Mouse (Mus musculus) heart, embryonic 12.5 days (tissue): ENCODE measurements around the gene Plxnb1. TPM values are rescaled to one million over a fixed set of nuclear protein-coding genes. Genes with fewer than 3 reads are reported as not detected.

Experiments used
- ATAC-seq: fragments of 200-750 bp; cut with Nextera tagmentation; 2 replicates; pipeline ENCODE4 v1.8.0; 2017; ENCODE audit warnings: moderate TSS enrichment, moderate library complexity; ENCODE audit not compliant: insufficient number of reproducible peaks, low FRiP score
- H3K27ac ChIP-seq: fragments of 300-500 bp; sonication (generic); 2 replicates; pipeline ENCODE4 v1.5.1; 2016; ENCODE audit warnings: mild to moderate bottlenecking, moderate library complexity; ENCODE audit not compliant: poor library complexity, severe bottlenecking
- H3K27me3 ChIP-seq: fragments of 300-500 bp; sonication (generic); replicated peaks from 2 replicates; pipeline ENCODE4 v1.6.1; 2016; ENCODE audit warnings: mild to moderate bottlenecking, moderate library complexity
- H3K36me3 ChIP-seq: fragments of 300-500 bp; sonication (generic); 2 replicates; pipeline ENCODE4 v1.6.1; 2016; ENCODE audit warnings: mild to moderate bottlenecking, moderate library complexity
- H3K4me1 ChIP-seq: fragments of 300-500 bp; sonication (generic); replicated peaks from 2 replicates; pipeline ENCODE4 v1.6.1; 2016; ENCODE audit warnings: mild to moderate bottlenecking
- H3K4me2 ChIP-seq: fragments of 300-500 bp; sonication (generic); 2 replicates; pipeline ENCODE4 v1.6.1; 2016; ENCODE audit warnings: mild to moderate bottlenecking, moderate library complexity
- H3K4me3 ChIP-seq: fragments of 300-500 bp; sonication (generic); 2 replicates; pipeline ENCODE4 v1.5.1; 2016; ENCODE audit warnings: mild to moderate bottlenecking
- H3K9ac ChIP-seq: fragments of 300-500 bp; sonication (generic); 2 replicates; pipeline ENCODE4 v1.6.1; 2016; ENCODE audit warnings: mild to moderate bottlenecking, moderate library complexity
- H3K9me3 ChIP-seq: fragments of 300-500 bp; sonication (generic); replicated peaks from 2 replicates; pipeline ENCODE4 v1.6.1; 2016; ENCODE audit warnings: mild to moderate bottlenecking, moderate library complexity
- WGBS: fragments of 180-500 bp; shearing (Covaris S2); methylation state at CpG from one replicate; pipeline ENCODE4 v1.1.7; 2016; 5-methylcytosine and 5-hydroxymethylcytosine counted together
- polyA plus RNA-seq: library from polyadenylated mRNA; unstranded; fragments of >200 nt; fragmentation: Nextera tagmentation; extraction: Ambion mirVana; gene quantifications from 2 replicates; pipeline ENCODE4 v1.2.1, GENCODE M21; 2016

Gene Plxnb1
- polyA plus RNA-seq, 1 experiment from 2014 or later: 11.1 TPM

- no peak overlapping the region for H3K4me2 ChIP-seq
- no peaks in the 10 kb centered on the region for H3K9me3 ChIP-seq
- no peak for ATAC-seq
- H3K27ac ChIP-seq: no peak overlapping the region
- H3K36me3 ChIP-seq: peaks cover 83% of the 10 kb centered on the region
- peaks cover 46% of the 10 kb centered on the region for H3K4me1 ChIP-seq
- peak overlapping the region; percentile 24; the same call in 1 of the 2 replicates for H3K9ac ChIP-seq
- 87% methylated on average over 9 of the region's 9 CpGs for WGBS
- no peaks in the 10 kb centered on the region for H3K27me3 ChIP-seq
- H3K4me3 ChIP-seq: no peak overlapping the region
These were observed 8.9 kb downstream of the Plxnb1 start for GRCm38 (mm10) chr9:109104083-109104482.

GRCm38 (mm10) chr9:109105011-109105410 lies 9.8 kb downstream of the Plxnb1 start:
- H3K4me2 ChIP-seq: no peak overlapping the region
- H3K9me3 ChIP-seq: no peaks in the 10 kb centered on the region
- peak overlapping the region; percentile 16; the same call in 1 of the 2 replicates for H3K27ac ChIP-seq
- no peak overlapping the region for H3K4me3 ChIP-seq
- H3K9ac ChIP-seq: no peak overlapping the region
- peaks cover 92% of the 10 kb centered on the region for H3K36me3 ChIP-seq
- peaks cover 37% of the 10 kb centered on the region for H3K4me1 ChIP-seq
- ATAC-seq: peak; percentile 33; the same call in 1 of the 2 replicates
- no peaks in the 10 kb centered on the region for H3K27me3 ChIP-seq
- WGBS: 67% methylated on average over 12 of the region's 12 CpGs

- ATAC-seq: no peak
- WGBS: 89% methylated on average over 12 of the region's 12 CpGs
- no peak overlapping the region for H3K4me2 ChIP-seq
- peaks cover 32% of the 10 kb centered on the region for H3K4me1 ChIP-seq
- peaks cover 92% of the 10 kb centered on the region for H3K36me3 ChIP-seq
- H3K27me3 ChIP-seq: no peaks in the 10 kb centered on the region
- no peak overlapping the region for H3K4me3 ChIP-seq
- no peak overlapping the region for H3K9ac ChIP-seq
- no peak overlapping the region for H3K27ac ChIP-seq
- no peaks in the 10 kb centered on the region for H3K9me3 ChIP-seq
These were observed 10.5 kb downstream of the Plxnb1 start for GRCm38 (mm10) chr9:109105648-109106047.

- Histone ChIP-seq H3K4me1 (peaks cover 29% of the 10 kb centered on the region), H3K9me3 (no peaks in the 10 kb centered on the region), H3K36me3 (peaks cover 97% of the 10 kb centered on the region), H3K27ac (no peak overlapping the region), H3K4me3 (no peak overlapping the region), H3K9ac (no peak overlapping the region), H3K27me3 (no peaks in the 10 kb centered on the region), H3K4me2 (no peak overlapping the region)
- ATAC-seq: no peak
- 86% methylated on average over 5 of the region's 6 CpGs for WGBS
These were observed 12.2 kb downstream of the Plxnb1 start for GRCm38 (mm10) chr9:109107341-109107740.

- Histone ChIP-seq H3K27me3 (no peaks in the 10 kb centered on the region), H3K36me3 (peaks cover 100% of the 10 kb centered on the region), H3K4me1 (peaks cover 3% of the 10 kb centered on the region), H3K4me2 (no peak overlapping the region), H3K27ac (no peak overlapping the region), H3K4me3 (no peak overlapping the region), H3K9ac (no peak overlapping the region), H3K9me3 (no peaks in the 10 kb centered on the region)
- 88% methylated on average over 11 of the region's 11 CpGs for WGBS
- no peak for ATAC-seq
These were observed 15.1 kb downstream of the Plxnb1 start for GRCm38 (mm10) chr9:109110240-109110639.

- Histone ChIP-seq H3K9ac (no peak overlapping the region), H3K4me1 (no peaks in the 10 kb centered on the region), H3K27me3 (no peaks in the 10 kb centered on the region), H3K27ac (no peak overlapping the region), H3K4me3 (no peak overlapping the region), H3K9me3 (no peaks in the 10 kb centered on the region), H3K4me2 (no peak overlapping the region), H3K36me3 (peaks cover 100% of the 10 kb centered on the region)
- ATAC-seq: no peak
- WGBS: 79% methylated on average over 4 of the region's 4 CpGs
These were observed 15.9 kb downstream of the Plxnb1 start for GRCm38 (mm10) chr9:109111101-109111500.

GRCm38 (mm10) chr9:109111591-109111990 lies 16.4 kb downstream of the Plxnb1 start:
- no peak for ATAC-seq
- H3K4me3 ChIP-seq: no peak overlapping the region
- H3K4me2 ChIP-seq: no peak overlapping the region
- peaks cover 100% of the 10 kb centered on the region for H3K36me3 ChIP-seq
- no peak overlapping the region for H3K9ac ChIP-seq
- no peaks in the 10 kb centered on the region for H3K4me1 ChIP-seq
- no peaks in the 10 kb centered on the region for H3K27me3 ChIP-seq
- 84% methylated on average over 9 of the region's 9 CpGs for WGBS
- H3K27ac ChIP-seq: no peak overlapping the region
- H3K9me3 ChIP-seq: no peaks in the 10 kb centered on the region

GRCm38 (mm10) chr9:109113331-109113730 lies 18.1 kb downstream of the Plxnb1 start:
- no peak overlapping the region for H3K27ac ChIP-seq
- no peaks in the 10 kb centered on the region for H3K27me3 ChIP-seq
- H3K4me2 ChIP-seq: no peak overlapping the region
- no peaks in the 10 kb centered on the region; the same call in 1 of the 2 replicates for H3K4me1 ChIP-seq
- 80% methylated on average over 8 of the region's 8 CpGs for WGBS
- H3K36me3 ChIP-seq: peaks cover 100% of the 10 kb centered on the region
- H3K9ac ChIP-seq: no peak overlapping the region
- no peaks in the 10 kb centered on the region for H3K9me3 ChIP-seq
- no peak for ATAC-seq
- H3K4me3 ChIP-seq: no peak overlapping the region

GRCm38 (mm10) chr9:109114276-109114675 lies 19.1 kb downstream of the Plxnb1 start:
- H3K4me3 ChIP-seq: no peak overlapping the region
- no peak overlapping the region for H3K9ac ChIP-seq
- 91% methylated on average over 11 of the region's 11 CpGs for WGBS
- H3K36me3 ChIP-seq: peaks cover 100% of the 10 kb centered on the region
- H3K4me2 ChIP-seq: no peak overlapping the region
- ATAC-seq: no peak
- no peaks in the 10 kb centered on the region for H3K27me3 ChIP-seq
- H3K27ac ChIP-seq: no peak overlapping the region
- H3K9me3 ChIP-seq: no peaks in the 10 kb centered on the region
- no peaks in the 10 kb centered on the region; the same call in 1 of the 2 replicates for H3K4me1 ChIP-seq

- Histone ChIP-seq H3K27ac (no peak overlapping the region), H3K4me1 (no peaks in the 10 kb centered on the region; the same call in 1 of the 2 replicates), H3K9ac (no peak overlapping the region), H3K4me2 (no peak overlapping the region), H3K4me3 (no peak overlapping the region), H3K36me3 (peaks cover 100% of the 10 kb centered on the region), H3K27me3 (no peaks in the 10 kb centered on the region), H3K9me3 (no peaks in the 10 kb centered on the region)
- ATAC-seq: no peak
- 85% methylated on average over 7 of the region's 7 CpGs for WGBS
These were observed 19.7 kb downstream of the Plxnb1 start for GRCm38 (mm10) chr9:109114871-109115270.

GRCm38 (mm10) chr9:109116205-109116604 lies 21.0 kb downstream of the Plxnb1 start:
- no peak overlapping the region for H3K27ac ChIP-seq
- ATAC-seq: no peak
- H3K4me2 ChIP-seq: no peak overlapping the region
- 90% methylated on average over 10 of the region's 10 CpGs for WGBS
- H3K27me3 ChIP-seq: no peaks in the 10 kb centered on the region
- no peaks in the 10 kb centered on the region; the same call in 1 of the 2 replicates for H3K4me1 ChIP-seq
- no peak overlapping the region for H3K4me3 ChIP-seq
- H3K36me3 ChIP-seq: peaks cover 88% of the 10 kb centered on the region
- no peak overlapping the region for H3K9ac ChIP-seq
- no peaks in the 10 kb centered on the region for H3K9me3 ChIP-seq

GRCm38 (mm10) chr9:109118106-109118505 lies 22.9 kb downstream of the Plxnb1 start:
- no peak for ATAC-seq
- peaks cover 69% of the 10 kb centered on the region for H3K36me3 ChIP-seq

More at GRCm38 (mm10) chr9:109118106-109118505, 22.9 kb downstream of the Plxnb1 start:
- Histone ChIP-seq H3K4me3 (no peak overlapping the region), H3K4me2 (no peak overlapping the region), H3K9ac (no peak overlapping the region), H3K27me3 (no peaks in the 10 kb centered on the region), H3K9me3 (no peaks in the 10 kb centered on the region), H3K27ac (no peak overlapping the region), H3K4me1 (peaks cover 3% of the 10 kb centered on the region; the same call in 1 of the 2 replicates)
- 78% methylated on average over 4 of the region's 4 CpGs for WGBS
